Mouse (Mus musculus) hindbrain, embryonic 15.5 days (tissue): Measurements from ENCODE around the gene Olfr1047. TPM values are rescaled to one million over a fixed set of nuclear protein-coding genes. Genes with fewer than 3 reads are reported as not detected.
"Not testable (repeated sequence)": the region's sequence is repeated elsewhere in the genome, so short reads cannot be mapped to it uniquely, and the experiment has no call there.

Experiments used
- ATAC-seq: fragments of 200-750 bp; cut with Nextera tagmentation; 2 replicates; pipeline ENCODE4 v1.8.0; 2017; ENCODE audit warnings: low read depth, moderate number of reproducible peaks, moderate TSS enrichment; ENCODE audit not compliant: low FRiP score
- H3K27ac ChIP-seq: fragments of 300-500 bp; sonication (generic); replicated peaks from 2 replicates; pipeline ENCODE4 v1.5.1; 2015; ENCODE audit warnings: mild to moderate bottlenecking, inconsistent platforms
- H3K27me3 ChIP-seq: fragments of 300-500 bp; sonication (generic); 2 replicates; pipeline ENCODE4 v1.6.1; 2015; ENCODE audit warnings: control low read depth, inconsistent platforms
- H3K36me3 ChIP-seq: fragments of 300-500 bp; sonication (generic); 2 replicates; pipeline ENCODE4 v1.6.1; 2015; ENCODE audit warnings: control low read depth, inconsistent platforms
- H3K4me1 ChIP-seq: fragments of 300-500 bp; sonication (generic); replicated peaks from 2 replicates; pipeline ENCODE4 v1.6.1; 2015; ENCODE audit warnings: control low read depth, inconsistent platforms
- H3K4me2 ChIP-seq: fragments of 300-500 bp; sonication (generic); 2 replicates; pipeline ENCODE4 v1.6.1; 2015; ENCODE audit warnings: moderate library complexity, mild to moderate bottlenecking, inconsistent platforms
- H3K4me3 ChIP-seq: fragments of 300-500 bp; sonication (generic); 2 replicates; pipeline ENCODE4 v1.5.1; 2015; ENCODE audit warnings: mild to moderate bottlenecking, inconsistent platforms
- H3K9ac ChIP-seq: fragments of 300-500 bp; sonication (generic); 2 replicates; pipeline ENCODE4 v1.6.1; 2015; ENCODE audit warnings: inconsistent platforms
- H3K9me3 ChIP-seq: fragments of 300-500 bp; sonication (generic); 2 replicates; pipeline ENCODE4 v1.6.1; 2016; ENCODE audit warnings: control low read depth, inconsistent platforms
- WGBS: fragments of 180-500 bp; shearing (Covaris S2); methylation state at CpG from one replicate; pipeline ENCODE4 v1.1.7; 2015; 5-methylcytosine and 5-hydroxymethylcytosine counted together
- polyA plus RNA-seq: library from polyadenylated mRNA; unstranded; fragments of >200 nt; fragmentation: Nextera tagmentation; extraction: Ambion mirVana; gene quantifications from 2 replicates; pipeline ENCODE4 v1.2.1, GENCODE M21; 2015

The Olfr1047 gene
- not detected in 2 replicates for polyA plus RNA-seq

DNA sequence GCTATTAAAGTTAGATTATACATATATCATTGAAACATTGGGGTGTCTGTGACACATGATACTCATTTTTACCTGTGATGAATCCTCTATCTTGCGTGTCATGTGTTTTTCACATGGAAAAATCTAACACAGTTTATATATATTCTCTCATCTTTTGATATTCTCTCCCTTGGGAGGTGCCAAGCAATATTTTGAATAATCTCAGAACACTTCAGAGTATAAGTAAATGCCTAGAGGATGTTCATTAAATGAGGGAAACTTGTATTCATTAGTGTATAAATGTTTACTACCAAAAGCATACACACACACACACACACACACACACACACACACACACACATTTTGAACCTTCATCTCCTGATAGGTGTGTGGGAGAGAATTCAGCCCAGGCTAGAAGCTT lies at the start of gene Olfr1047:
TSS of gene Olfr1047 (minus strand) at position 101 of the 400 bp plus-strand sequence.
- Histone ChIP-seq H3K4me3 (no peak within 1 kb of the TSS), H3K27me3 (no peaks in the 10 kb centered on the region), H3K4me1 (no peaks in the 10 kb centered on the region), H3K9me3 (no peaks in the 10 kb centered on the region), H3K27ac (no peak within 1 kb of the TSS), H3K4me2 (no peak within 1 kb of the TSS), H3K36me3 (no peaks in the 10 kb centered on the region), H3K9ac (no peak within 1 kb of the TSS)
- ATAC-seq: no peak
- WGBS: 98% methylated on average over 1 of the region's 1 CpGs

DNA sequence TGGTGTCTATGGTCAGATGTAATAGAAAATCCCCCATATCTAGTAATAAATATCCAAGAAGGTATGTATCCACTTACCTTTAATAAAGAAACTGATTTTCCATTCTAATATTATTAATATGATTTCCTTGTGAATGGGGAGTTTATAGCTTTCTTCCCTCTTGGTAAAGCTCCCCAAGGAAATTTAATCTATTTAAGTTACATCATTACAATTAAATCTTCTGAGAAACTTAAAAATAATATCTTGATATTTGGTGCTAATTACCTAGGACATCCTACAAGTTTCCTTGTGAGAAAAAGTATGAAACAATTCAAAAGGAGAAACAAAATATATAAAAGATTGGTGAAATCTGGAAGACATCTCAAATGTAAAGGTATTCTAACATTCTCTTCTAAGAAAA lies 47.8 kb upstream of the Olfr1047 start, which contains the start of gene Olfr1051:
TSS of gene Olfr1051 (minus strand) at position 101 of the 400 bp plus-strand sequence.
- ATAC-seq, H3K4me1 ChIP-seq, H3K36me3 ChIP-seq, H3K4me2 ChIP-seq, H3K27ac ChIP-seq, H3K27me3 ChIP-seq, H3K9ac ChIP-seq, H3K4me3 ChIP-seq, H3K9me3 ChIP-seq: not testable (repeated sequence)

DNA sequence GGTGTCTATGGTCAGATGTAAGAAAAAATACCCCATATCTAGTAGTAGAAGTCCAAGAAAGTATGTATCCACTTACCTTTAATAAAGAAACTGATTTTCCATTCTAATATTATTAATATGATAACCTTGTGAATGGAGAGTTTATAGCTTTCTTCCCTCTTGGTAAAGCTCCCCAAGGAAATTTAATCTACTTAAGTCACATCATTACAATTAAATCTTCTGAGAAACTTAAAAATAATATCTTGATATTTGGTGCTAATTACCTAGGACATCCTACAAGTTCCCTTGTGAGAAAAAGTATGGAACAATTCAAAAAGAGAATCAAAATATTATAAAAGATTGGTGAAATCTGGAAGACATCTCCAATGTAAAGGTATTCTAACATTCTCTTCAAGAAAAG lies 27.0 kb upstream of the Olfr1047 start, which contains the start of gene Olfr1049:
TSS of gene Olfr1049 (minus strand) at position 101 of the 400 bp plus-strand sequence.
- H3K4me2 ChIP-seq, H3K9me3 ChIP-seq, ATAC-seq, H3K4me3 ChIP-seq, H3K27ac ChIP-seq, H3K4me1 ChIP-seq, H3K36me3 ChIP-seq, H3K27me3 ChIP-seq, H3K9ac ChIP-seq: not testable (repeated sequence)

DNA sequence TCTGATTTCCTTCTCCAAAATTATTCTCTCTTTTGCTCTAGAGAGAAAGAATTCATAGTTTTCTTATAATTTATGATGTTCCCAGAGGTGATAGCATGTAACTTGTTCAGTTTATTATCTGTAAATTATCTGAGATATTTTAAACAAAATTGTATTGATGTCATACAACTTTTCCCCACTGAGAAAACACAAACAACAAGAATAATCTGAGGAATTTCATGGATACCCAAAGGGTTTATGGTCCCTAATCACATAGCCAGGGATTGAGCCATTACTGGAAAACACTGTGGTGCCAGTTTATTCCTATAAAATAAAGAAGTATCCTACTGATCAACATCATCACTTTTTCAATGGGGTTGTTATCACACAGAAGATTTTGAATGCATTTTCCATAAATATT lies 9.0 kb upstream of the Olfr1047 start, which contains the start of gene Olfr1048:
TSS of gene Olfr1048 (minus strand) at position 101 of the 400 bp plus-strand sequence.
- Histone ChIP-seq H3K9me3 (no peaks in the 10 kb centered on the region), H3K9ac (no peak within 1 kb of the TSS), H3K4me2 (no peak within 1 kb of the TSS), H3K27ac (no peak within 1 kb of the TSS), H3K36me3 (no peaks in the 10 kb centered on the region), H3K4me1 (no peaks in the 10 kb centered on the region), H3K27me3 (no peaks in the 10 kb centered on the region), H3K4me3 (no peak within 1 kb of the TSS)
- no peak for ATAC-seq

DNA sequence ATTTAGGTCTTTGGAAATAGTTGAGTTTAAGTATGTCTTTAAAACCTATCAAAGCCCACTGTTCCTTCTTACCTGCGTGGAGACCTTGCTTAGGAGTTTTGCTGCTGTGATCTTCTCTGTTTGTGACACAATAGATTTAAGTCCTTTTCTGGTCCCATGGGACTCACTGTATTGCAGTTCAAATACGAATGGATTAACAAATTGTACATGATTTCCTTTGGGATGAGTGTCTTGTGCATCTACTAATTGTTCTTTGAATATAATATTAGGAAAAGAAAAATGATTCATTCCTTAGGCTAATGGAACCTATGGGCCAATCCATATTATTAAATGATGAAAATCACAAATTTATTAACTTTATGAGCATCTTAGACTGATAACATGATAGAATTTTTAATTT lies 12.0 kb downstream of the Olfr1047 start, which contains the start of gene Olfr1046:
TSS of gene Olfr1046 (minus strand) at position 101 of the 400 bp plus-strand sequence.
- no peaks in the 10 kb centered on the region for H3K36me3 ChIP-seq
- no peak within 1 kb of the TSS for H3K27ac ChIP-seq
- no peak within 1 kb of the TSS for H3K4me3 ChIP-seq
- WGBS: 67% methylated on average over 2 of the region's 2 CpGs
- no peak for ATAC-seq
- no peaks in the 10 kb centered on the region for H3K9me3 ChIP-seq
- no peaks in the 10 kb centered on the region for H3K27me3 ChIP-seq
- no peak within 1 kb of the TSS for H3K4me2 ChIP-seq
- H3K4me1 ChIP-seq: no peaks in the 10 kb centered on the region
- no peak within 1 kb of the TSS for H3K9ac ChIP-seq

DNA sequence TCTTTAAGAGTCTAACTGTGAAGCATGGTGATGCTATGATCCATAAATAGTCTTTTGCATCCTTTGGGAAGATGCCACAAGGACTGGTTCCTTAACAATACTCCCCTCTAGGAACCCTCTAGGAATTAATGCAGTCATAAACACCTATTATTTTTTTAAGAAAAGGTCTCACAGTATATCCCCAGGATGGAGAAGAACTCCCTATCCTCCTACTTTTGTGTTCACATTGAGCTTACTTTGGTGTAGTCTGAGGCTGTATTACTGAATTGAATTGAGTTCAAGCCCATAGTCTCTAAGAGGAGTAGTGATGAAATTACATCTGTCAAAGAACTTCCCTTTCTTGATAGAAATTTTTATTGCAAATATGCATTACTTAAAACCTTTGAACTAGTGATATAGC lies 28.3 kb downstream of the Olfr1047 start, which contains the start of gene Olfr1045:
TSS of gene Olfr1045 (minus strand) at position 101 of the 400 bp plus-strand sequence.
- no peaks in the 10 kb centered on the region for H3K9me3 ChIP-seq
- no peak within 1 kb of the TSS for H3K4me3 ChIP-seq
- no peaks in the 10 kb centered on the region for H3K36me3 ChIP-seq
- H3K9ac ChIP-seq: no peak within 1 kb of the TSS
- H3K4me1 ChIP-seq: no peaks in the 10 kb centered on the region
- no peak for ATAC-seq
- no peaks in the 10 kb centered on the region for H3K27me3 ChIP-seq
- H3K27ac ChIP-seq: no peak within 1 kb of the TSS
- no peak within 1 kb of the TSS for H3K4me2 ChIP-seq

DNA sequence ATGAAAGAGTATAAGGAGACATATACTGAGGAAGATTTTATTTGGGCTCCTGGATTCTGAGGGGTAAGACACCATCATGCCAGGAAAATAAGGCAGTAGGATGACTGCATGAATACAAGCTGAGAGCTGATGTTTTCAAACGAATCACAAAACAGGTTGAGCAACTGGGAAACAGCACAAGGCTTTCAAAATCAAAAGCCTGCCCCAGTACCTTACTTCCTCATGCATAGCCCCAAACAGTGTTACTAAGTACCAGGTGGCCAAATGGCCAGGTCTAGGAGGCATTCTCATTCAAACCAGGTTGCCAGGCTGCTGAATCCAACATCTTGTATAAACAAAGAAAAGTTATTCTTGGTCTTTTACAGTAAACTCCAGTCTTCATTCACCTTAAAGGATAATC lies 35.3 kb downstream of the Olfr1047 start:
- Histone ChIP-seq H3K27me3 (no peaks in the 10 kb centered on the region), H3K4me1 (no peaks in the 10 kb centered on the region), H3K36me3 (no peaks in the 10 kb centered on the region), H3K9me3 (no peaks in the 10 kb centered on the region), H3K9ac (no peak overlapping the region), H3K4me3 (no peak overlapping the region), H3K27ac (no peak overlapping the region), H3K4me2 (no peak overlapping the region)
- WGBS: 57% methylated on average over 1 of the region's 1 CpGs
- no peak for ATAC-seq

DNA sequence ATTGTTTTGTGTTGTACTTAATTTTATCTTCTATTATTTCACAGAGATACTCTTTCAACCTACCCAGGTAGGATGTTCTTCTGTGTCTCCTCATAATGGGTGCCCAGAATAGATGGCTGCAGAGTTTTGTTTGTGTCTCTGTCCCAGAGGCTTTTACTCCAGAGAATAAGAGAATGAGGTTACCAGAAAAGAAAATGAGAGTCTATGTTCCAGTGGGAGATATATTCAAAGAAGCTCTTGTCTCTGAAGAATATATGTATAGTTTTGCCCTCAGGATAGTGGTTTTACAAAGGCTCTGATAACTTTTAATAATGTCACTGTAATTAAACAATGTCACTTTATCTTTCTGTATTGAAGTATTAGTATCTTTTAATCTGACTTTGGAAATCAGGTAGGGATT lies 45.6 kb downstream of the Olfr1047 start, which contains the start of gene Olfr52:
TSS of gene Olfr52 (minus strand) at position 101 of the 400 bp plus-strand sequence.
- no peaks in the 10 kb centered on the region for H3K27me3 ChIP-seq
- no peak for ATAC-seq
- H3K9me3 ChIP-seq: no peaks in the 10 kb centered on the region
- H3K36me3 ChIP-seq: no peaks in the 10 kb centered on the region
- H3K9ac ChIP-seq: no peak within 1 kb of the TSS
- no peak within 1 kb of the TSS for H3K4me3 ChIP-seq
- no peak within 1 kb of the TSS for H3K4me2 ChIP-seq
- H3K27ac ChIP-seq: no peak within 1 kb of the TSS
- no peaks in the 10 kb centered on the region for H3K4me1 ChIP-seq

DNA sequence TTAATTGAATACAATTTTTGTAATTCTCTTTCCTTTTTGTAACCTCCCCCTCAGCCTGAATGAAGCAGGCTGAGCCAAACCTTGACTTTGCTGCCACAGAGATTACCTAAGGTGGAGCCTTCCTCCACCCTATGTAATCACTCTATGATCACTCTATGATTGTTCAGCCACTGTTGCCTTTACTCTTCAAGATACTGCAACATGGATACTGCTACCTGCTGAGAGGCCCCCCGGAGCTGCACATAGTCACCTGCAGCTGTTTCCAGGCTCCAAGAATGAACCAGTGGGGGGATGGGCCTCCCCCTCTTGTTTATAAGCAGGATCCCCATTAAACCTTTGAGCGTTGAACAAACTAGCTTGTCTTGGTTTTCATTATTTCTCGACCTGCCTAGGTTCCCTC lies 51.3 kb downstream of the Olfr1047 start:
- Histone ChIP-seq H3K27me3 (no peaks in the 10 kb centered on the region), H3K4me3 (no peak overlapping the region), H3K9me3 (no peaks in the 10 kb centered on the region), H3K4me1 (no peaks in the 10 kb centered on the region), H3K36me3 (no peaks in the 10 kb centered on the region), H3K27ac (no peak overlapping the region), H3K9ac (no peak overlapping the region), H3K4me2 (no peak overlapping the region)
- WGBS: 76% methylated on average over 3 of the region's 3 CpGs
- ATAC-seq: no peak

DNA sequence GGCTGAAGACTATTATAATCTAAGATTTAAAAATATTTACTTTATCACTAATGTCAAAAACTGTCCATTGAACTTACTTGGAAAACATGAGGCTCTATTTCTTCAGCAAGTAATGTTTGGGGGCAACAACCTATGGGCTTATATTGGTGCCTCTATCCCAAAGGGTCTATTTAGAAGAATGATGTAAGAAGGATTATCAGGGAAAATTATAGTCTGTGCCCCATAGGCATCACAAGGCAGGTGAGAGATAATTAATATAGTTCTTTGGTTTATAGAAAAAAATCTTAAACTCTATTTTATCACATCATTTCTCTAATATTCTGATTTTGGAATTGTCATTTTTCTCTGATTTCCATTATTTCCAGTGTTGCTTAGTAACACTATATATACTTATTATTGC lies 53.5 kb downstream of the Olfr1047 start, which contains the start of gene Olfr1044:
TSS of gene Olfr1044 (minus strand) at position 101 of the 400 bp plus-strand sequence.
- Histone ChIP-seq H3K4me2 (no peak within 1 kb of the TSS), H3K4me1 (no peaks in the 10 kb centered on the region), H3K27me3 (no peaks in the 10 kb centered on the region), H3K27ac (no peak within 1 kb of the TSS), H3K9me3 (no peaks in the 10 kb centered on the region), H3K4me3 (no peak within 1 kb of the TSS), H3K36me3 (no peaks in the 10 kb centered on the region), H3K9ac (no peak within 1 kb of the TSS)
- no peak for ATAC-seq

Other genes with a start within 250 kb of the Olfr1047 start
- not detected in 2 replicates for gene Olfr1031, start 241.1 kb downstream of the Olfr1047 start, polyA plus RNA-seq
- not detected in 2 replicates for gene Olfr1032, start 225.9 kb downstream of the Olfr1047 start, polyA plus RNA-seq
- 0.25 TPM in 1 of 2 replicates, not detected in the other for gene Olfr1033, start 210.8 kb downstream of the Olfr1047 start, polyA plus RNA-seq
- gene Olfr1034, start 185.5 kb downstream of the Olfr1047 start, polyA plus RNA-seq: not detected in 2 replicates
- not detected in 2 replicates for gene Olfr1036, start 157.4 kb downstream of the Olfr1047 start, polyA plus RNA-seq
- not detected in 2 replicates for gene Olfr1037, start 144.0 kb downstream of the Olfr1047 start, polyA plus RNA-seq
- not detected in 2 replicates for gene Olfr1039, start 95.5 kb downstream of the Olfr1047 start, polyA plus RNA-seq
- gene Olfr1040, start 84.7 kb downstream of the Olfr1047 start, polyA plus RNA-seq: not detected in 2 replicates
- not detected in 2 replicates for gene Olfr1042, start 69.6 kb downstream of the Olfr1047 start, polyA plus RNA-seq
- not detected in 2 replicates for gene Olfr1043, start 63.9 kb downstream of the Olfr1047 start, polyA plus RNA-seq
- gene Olfr1044, start 53.6 kb downstream of the Olfr1047 start, polyA plus RNA-seq: not detected in 2 replicates
- gene Olfr52, start 45.7 kb downstream of the Olfr1047 start, polyA plus RNA-seq: not detected in 2 replicates
- not detected in 2 replicates for gene Olfr1045, start 28.4 kb downstream of the Olfr1047 start, polyA plus RNA-seq
- not detected in 2 replicates for gene Olfr1046, start 12.1 kb downstream of the Olfr1047 start, polyA plus RNA-seq
- gene Olfr1048, start 8.9 kb upstream of the Olfr1047 start, polyA plus RNA-seq: not detected in 2 replicates
- gene Olfr1049, start 26.9 kb upstream of the Olfr1047 start, polyA plus RNA-seq: not detected in 2 replicates
- gene Olfr1051, start 47.7 kb upstream of the Olfr1047 start, polyA plus RNA-seq: not detected in 2 replicates
- gene Olfr1052, start 61.1 kb upstream of the Olfr1047 start, polyA plus RNA-seq: not detected in 2 replicates
- not detected in 2 replicates for gene Olfr1053, start 83.9 kb upstream of the Olfr1047 start, polyA plus RNA-seq
- not detected in 2 replicates for gene Olfr1054, start 104.0 kb upstream of the Olfr1047 start, polyA plus RNA-seq
- gene Olfr1055, start 118.9 kb upstream of the Olfr1047 start, polyA plus RNA-seq: not detected in 2 replicates
- gene Olfr1056, start 131.1 kb upstream of the Olfr1047 start, polyA plus RNA-seq: not detected in 2 replicates
- gene Olfr1057, start 147.0 kb upstream of the Olfr1047 start, polyA plus RNA-seq: not detected in 2 replicates
- not detected in 2 replicates for gene Olfr1058, start 157.2 kb upstream of the Olfr1047 start, polyA plus RNA-seq
- not detected in 2 replicates for gene Olfr1061, start 182.6 kb upstream of the Olfr1047 start, polyA plus RNA-seq
- gene Olfr1062, start 195.3 kb upstream of the Olfr1047 start, polyA plus RNA-seq: not detected in 2 replicates
- gene Olfr1065, start 219.2 kb upstream of the Olfr1047 start, polyA plus RNA-seq: not detected in 2 replicates
- not detected in 2 replicates for gene Olfr1066, start 224.9 kb upstream of the Olfr1047 start, polyA plus RNA-seq